Mouse (Mus musculus) common myeloid progenitor, adult 5-6 weeks (primary cell): ENCODE results near the gene C6. TPM values are rescaled to one million over a fixed set of nuclear protein-coding genes. Genes with fewer than 3 reads are reported as not detected.
A peak's percentile ranks its signal among the peaks of the same experiment; 100 is the strongest.

Experiments used
- ATAC-seq: replicated peaks from 2 replicates; pipeline ENCODE4 v1.8.0; 2016; ENCODE audit warnings: low read depth, mild to moderate bottlenecking, moderate TSS enrichment, inconsistent platforms; ENCODE audit not compliant: poor library complexity, severe bottlenecking
- total RNA-seq: library from RNA; stranded (forward); fragments of 200-1000, 187-1606 nt; gene quantifications from 2 replicates; pipeline ENCODE4 v1.2.3, GENCODE M21; 2017

Gene C6
- not detected in 2 replicates for total RNA-seq

DNA sequence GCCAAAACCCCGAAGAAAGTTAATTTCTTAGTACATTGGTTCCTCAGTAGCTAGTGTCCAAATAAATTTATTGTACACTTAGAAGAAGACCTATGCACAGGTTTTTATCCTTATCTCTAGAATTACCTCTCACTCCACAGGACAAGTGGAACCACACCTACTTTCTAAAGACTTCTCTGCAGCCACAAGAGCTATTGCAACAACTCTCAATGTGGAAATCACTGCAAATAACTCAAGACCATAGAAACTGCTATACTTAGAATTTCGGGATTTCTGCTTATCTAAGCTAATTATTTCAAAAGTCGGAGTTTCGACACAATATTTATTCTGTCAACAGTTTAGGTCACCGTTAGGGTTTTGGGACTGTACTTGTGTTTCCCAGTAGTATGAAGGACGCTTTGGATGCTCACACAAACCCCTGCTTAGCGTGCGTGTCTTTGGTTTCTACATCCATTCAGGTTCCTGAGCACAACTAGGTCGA, at the start of gene C6:
C6 (plus strand) TSS at position 346 of the 481 bp plus-strand sequence.
- no peak for ATAC-seq

DNA sequence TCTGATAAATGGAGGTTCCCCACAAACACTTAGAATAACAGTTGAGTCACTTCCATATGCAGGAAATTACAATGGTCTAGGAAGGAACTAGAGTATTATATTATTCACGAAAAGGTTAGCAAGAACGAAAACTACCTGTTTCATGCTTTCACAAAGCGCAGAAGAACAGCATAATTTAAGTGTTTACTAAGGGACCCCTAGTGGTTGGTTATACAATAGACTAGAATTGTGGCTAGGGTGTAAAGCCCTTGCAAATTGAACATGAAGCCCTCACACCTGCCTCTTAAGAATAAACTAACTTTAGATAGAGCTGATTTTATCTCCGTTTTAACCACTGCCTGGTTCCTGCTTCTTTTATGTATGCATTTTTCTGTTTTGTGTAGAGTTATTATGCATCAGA, 29.4 kb upstream of the C6 start:
- no peak for ATAC-seq

DNA sequence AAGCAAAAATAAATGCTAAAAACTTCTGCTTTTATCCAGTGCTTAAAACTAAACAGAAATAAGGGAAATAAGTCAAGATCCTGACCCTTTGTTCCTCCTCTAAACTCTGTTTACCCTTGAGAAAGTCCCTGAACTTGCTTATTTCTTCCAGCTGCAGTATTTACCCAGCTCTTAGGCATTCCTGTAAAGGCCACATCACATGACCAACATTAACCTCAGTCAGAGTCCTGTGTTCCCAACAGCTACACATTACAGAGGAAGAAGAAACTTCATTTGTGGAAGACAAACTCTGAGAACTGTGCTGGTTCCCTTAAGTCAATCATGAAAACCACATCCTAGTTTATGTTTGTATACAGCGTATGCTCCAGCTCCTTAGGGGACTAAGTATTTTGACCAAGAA, 7.2 kb downstream of the C6 start:
- ATAC-seq: no peak

DNA sequence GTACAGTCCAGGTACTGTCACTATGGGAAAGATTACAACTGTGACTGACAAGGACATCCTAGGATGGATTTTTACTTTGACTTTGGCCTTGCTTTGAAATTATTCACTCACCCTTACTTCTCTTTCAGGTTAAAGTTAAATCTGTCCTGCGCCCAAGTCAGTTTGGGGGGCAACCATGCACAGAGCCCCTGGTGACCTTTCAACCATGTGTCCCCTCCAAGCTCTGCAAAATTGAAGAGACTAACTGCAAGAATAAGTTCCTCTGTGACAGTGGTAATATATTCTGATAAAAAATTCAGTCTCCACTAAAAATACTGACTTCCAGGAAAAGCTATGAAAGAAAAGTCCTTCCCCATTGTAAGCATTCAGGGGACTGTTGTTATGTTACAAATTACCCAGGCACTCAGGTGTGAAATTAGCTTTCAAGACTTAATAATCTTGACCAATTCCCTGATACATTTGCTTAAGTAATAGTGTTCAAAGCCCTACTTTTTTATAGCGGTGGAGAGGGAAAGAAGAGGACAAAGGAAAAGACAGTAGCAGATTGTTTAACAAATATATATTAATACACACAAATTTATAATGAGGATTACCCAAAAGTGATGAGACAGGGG, 8.1 kb downstream of the C6 start:
- ATAC-seq: no peak

DNA sequence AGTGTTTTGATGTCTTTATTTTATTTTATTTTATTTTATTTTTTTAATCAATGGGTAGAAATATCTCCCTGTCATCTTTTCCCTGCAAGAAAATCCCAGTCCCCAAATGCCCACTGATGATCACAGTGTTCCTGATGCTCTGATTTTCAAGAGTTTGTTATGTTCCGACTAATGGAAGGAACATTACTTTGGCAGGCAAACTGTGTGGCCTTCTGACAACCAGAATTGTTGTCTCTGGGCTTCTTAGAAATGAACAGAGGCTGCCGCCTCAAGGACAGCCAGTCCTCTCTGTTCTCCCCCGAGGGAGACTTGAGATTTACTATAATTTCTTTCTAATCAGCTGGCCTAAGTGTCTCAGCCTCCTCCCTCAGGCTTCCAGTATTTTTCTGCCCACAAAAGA, 20.7 kb downstream of the C6 start:
- no peak for ATAC-seq

DNA sequence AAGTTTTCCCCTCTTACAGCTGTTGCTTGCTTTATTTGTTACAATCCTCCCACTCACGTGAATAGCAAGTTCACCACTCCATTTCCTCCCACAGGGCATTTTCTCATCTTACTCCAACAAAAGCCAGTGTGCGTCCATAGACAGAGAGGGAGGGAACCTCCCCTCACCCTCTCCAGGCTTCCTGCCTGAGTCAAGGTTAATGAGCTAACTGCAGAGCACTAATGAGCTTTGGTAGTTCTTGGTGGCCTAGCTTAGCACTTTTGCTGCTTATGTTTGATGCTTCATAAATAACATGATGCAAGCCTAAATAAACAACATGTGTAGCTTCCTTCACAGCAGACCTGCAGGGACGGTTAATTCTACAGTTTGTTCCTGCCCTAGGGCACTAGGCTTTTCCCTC, 63.4 kb downstream of the C6 start:
- no peak for ATAC-seq

DNA sequence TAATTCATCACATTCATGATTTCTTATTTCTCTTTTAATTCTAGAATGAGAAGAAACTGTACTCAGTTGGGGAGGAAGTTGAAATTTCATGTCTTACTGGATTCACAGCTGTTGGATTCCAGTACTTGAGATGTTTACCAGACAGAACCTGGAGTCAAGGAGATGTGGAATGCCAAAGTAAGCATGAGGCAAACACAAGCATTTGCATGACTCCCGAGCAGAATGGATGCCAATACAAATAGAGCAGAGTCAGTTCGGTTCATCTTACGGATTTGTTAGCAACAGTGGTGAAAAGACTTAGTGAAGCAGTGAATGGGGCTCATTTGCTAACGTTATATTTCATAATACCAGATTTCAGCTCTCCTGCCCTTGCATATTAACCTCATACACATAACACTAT, 69.9 kb downstream of the C6 start:
- no peak for ATAC-seq

DNA sequence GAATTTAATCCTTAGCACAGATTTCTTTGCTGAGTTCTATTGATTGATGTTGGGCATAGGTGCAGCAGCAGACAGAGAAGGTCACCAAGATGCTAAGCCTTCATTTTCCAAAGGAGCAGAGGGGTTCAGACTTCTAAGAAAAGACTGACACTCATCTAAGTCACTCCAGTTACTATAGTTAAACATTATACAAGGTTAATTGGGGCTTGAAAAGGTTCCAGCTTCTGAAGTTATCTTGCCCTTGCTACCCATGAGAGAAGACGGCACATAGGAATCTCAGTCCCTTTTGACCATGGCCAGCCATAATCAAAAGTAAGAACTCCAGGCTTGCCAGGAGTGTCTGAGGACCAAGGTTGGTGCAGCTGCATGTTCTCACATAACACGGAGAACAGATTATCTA, 77.3 kb downstream of the C6 start:
- no peak for ATAC-seq

DNA sequence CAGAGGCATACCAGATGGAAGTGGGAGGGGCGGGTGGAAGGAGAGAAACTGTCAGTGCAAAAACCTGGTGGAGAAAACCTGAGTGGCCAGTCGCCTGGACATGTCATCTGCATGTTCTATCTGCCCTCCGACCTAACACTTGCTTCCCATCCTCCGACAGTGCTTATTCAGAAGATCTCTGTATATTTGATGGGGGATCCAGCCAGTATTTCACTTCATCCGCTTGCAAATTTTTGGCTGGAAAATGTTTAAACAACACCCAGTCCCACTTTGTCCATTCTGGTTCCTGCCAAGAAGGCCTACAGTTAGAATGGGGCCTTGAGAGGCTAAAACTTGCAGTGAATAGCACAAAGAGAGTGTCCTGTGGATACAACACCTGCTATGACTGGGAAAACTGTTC, 81.2 kb downstream of the C6 start:
- ATAC-seq: no peak

DNA sequence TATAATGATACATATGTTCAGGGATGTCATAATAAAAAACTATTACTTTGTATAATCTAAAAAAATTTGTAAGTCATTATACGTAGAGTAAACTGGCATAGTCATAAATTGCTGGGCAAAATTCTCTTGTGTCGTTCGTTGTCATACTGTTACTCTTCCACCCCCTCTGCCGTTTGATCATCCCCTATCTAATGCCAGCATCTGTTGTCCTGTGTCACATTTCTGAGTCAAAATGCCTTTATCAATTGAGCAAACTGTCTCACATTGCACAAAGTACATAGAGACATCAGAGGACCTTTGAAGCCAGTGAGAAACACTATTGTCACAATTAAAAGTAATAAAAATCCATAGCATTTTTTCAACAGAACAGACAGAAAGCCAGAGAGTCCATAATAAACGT, 88.0 kb downstream of the C6 start:
- ATAC-seq: no peak

DNA sequence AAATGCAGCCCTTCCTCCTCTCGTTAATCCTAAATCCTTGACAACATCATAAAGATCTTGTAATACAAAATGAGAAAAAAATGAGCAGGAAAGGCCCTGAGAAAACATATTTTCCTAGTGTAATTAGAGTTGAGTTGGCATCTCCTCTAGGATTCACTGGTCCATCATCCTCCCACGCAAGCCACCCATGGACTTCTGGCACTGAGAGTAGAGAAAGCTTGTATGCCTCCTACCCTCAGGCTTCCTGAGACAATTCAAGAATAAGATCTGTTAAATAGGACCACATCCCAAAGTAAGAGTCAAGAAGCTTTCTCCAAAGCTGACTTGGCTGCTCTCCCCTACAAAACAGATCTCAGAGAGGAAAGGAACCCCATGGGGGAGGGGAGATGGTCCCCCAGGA, 88.7 kb downstream of the C6 start:
- no peak for ATAC-seq

DNA sequence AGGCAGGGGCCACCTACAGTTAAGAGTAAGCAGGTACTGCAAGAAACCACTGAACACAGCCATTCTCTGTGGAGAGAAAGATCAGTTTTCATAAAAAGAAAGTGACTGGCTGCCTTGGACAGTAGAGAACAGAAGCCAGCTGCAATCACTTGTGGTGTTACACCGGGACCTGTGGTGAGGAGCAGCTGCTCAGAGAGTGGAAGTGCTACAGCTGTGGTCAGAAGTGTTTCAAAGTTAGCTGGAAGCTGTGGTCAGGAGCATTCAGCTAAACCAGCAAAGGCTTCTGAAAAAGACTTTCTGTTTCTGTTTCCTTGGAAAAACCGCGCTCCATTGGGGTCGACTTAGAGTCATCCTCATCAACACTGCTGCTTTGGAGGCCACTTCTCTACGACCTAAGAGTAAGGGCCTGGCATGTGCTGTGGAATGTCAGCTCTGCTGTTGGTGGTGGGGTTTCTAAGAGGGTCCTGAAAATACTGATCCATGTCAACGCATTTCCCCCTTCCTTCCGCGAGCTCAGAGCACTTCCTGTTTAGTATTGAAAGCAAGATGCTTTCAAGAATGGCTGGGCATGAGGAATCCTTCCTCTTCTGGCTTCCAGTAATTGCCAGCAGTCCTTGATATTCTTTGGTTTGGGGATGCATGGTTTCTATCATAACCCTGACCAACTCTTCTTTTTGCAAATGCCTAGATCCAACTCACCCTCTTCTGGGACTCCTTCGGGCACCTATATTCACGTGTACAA, 89.9 kb downstream of the C6 start:
- peak; percentile 99 for ATAC-seq

DNA sequence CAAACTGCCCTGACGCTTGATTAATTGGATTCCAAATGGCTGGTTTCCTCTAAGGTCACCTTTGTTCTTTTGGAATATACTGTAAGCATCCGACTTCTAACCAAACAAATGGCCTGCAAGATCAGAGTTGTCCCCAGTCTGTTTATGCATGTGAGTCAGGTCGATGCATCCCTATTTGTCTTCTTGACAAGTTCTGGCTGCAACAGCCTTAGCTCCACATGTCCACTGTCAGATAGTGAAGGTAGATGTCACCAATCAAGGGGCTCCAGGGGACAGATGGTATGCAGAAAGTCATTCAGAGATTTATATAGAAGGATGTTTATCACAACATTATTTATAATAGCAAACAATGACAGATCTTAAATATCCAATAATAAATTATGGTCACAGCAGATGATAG, 91.5 kb downstream of the C6 start:
- ATAC-seq: no peak

DNA sequence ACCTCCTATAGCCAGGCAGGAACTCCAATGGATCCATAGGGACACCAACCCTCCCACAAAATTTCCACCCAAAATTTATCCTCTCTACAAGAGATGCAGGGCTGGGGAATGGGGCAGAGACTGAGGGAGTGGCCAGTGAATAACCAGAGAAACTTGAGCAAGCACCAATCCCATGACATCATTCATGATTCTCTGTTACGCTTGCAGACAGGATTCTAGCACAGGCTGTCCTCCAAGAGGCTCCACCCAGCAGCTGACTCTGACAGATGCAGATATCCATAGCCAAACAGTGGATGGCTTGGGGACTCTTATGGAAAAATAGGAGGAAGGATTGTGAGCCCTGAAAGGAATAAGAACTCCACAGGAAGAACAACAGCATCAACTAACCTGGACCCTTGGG, 94.2 kb downstream of the C6 start:
- ATAC-seq: no peak

DNA sequence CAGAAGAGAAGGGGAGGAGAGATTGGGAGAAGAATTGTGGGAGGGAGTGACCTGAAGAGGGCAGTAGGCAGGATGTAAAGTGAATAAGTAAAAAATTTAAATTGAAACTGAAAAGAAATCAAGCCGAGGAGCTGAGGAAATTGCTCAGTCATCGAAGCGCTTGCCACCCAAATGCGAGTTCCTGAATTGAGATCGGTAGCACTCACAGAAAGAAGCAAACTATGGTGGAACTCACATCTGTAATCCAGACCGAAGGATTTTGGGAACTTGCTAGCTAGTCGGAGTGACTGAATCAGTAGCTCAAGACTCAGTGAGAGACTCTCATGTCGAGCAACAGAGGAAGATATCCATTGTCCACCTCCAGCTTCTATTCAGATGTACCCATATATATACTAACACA, 94.8 kb downstream of the C6 start:
- 0 out of 2 replicates have a peak, but pooled peaks have one; percentile 37 for ATAC-seq

DNA sequence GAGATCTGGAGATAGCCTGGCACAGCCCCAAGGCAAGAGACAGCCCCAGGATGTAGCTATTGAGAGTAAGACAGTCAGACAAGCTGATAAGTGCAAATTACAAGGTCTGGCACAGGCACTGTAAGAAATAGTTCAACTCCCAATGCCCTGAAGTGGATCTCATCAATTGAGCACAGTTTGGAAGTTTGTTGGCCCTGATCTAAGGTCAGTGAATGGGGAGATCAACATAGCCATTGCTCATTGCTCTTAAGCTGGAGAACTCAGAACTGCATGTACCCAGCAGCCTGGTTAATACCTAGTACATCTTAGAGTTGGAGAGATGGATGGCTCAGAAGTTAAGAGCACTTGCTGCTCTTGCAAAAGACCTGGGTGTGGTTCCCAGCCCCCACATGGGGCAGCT, 100.8 kb downstream of the C6 start:
- no peak for ATAC-seq

DNA sequence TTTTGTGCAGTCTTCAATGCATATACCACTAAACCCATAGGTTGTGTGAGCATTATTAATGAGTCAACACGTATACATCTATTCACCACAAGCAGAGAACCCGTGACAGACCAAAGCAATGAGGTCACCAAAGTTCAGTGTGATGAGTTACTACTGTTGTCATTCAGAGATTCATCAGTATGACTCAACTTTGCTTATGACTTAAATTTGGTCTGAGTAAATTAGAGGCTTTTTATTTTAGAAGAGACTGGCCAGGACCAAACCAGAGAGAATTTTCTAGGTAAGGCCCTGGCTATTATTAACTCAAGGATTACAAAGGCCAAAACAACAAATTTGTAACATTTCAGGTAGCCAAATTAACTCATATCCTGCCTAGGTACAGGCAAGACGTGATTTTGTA, 109.4 kb downstream of the C6 start:
- no peak for ATAC-seq

DNA sequence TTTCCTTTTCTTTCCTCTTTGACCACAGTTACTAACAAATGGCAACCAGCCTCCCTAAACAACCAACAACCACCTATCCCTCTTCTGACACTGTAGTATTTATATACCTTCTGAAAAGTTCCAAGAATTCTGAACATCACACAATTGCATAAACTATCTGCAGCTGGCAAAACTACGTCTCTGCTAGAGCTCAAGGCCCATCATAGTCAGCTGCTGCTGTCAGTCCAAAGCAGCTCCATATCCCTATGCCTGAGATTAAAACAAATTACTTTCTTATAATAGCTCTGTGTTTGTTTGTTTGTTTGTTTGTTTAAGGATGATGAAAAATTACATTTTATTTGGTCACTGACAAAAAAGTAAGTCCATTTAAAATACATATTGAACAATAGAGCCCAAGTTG, 123.0 kb downstream of the C6 start:
- no peak for ATAC-seq
